Mouse (Mus musculus) small intestine, adult 2 months (tissue): ENCODE results near the gene Tpcn2. TPM values are rescaled to one million over a fixed set of nuclear protein-coding genes. Genes with fewer than 3 reads are reported as not detected.

Source experiments
- H3K27ac ChIP-seq: fragments of 200-500 bp; 2 replicates; pipeline ENCODE4 v1.5.1; 2012; ENCODE audit warnings: low read depth, low read length, control low read depth, inconsistent platforms; ENCODE audit not compliant: insufficient read depth
- H3K27me3 ChIP-seq: fragments of 200-500 bp; 2 replicates; pipeline ENCODE4 v1.6.1; 2012; ENCODE audit warnings: mild to moderate bottlenecking, moderate library complexity, low read length, inconsistent platforms; ENCODE audit not compliant: control insufficient read depth, insufficient read depth
- H3K36me3 ChIP-seq: fragments of 200-500 bp; 2 replicates; pipeline ENCODE4 v1.6.1; 2012; ENCODE audit warnings: mild to moderate bottlenecking, low read length, control low read depth, inconsistent platforms; ENCODE audit not compliant: control insufficient read depth, insufficient read depth
- H3K4me1 ChIP-seq: fragments of 200-500 bp; 2 replicates; pipeline ENCODE4 v1.6.1; 2012; ENCODE audit warnings: low read length, inconsistent platforms, mixed read lengths; ENCODE audit not compliant: control insufficient read depth, insufficient read depth, insufficient read length
- H3K4me3 ChIP-seq: fragments of 200-500 bp; 2 replicates; pipeline ENCODE4 v1.5.1; 2012; ENCODE audit warnings: low read depth, mild to moderate bottlenecking, control low read depth, inconsistent platforms, low read length, moderate library complexity
- CTCF ChIP-seq: fragments of 200-500 bp; IDR thresholded peaks from 2 replicates; pipeline ENCODE4 v1.5.1; 2012; ENCODE audit warnings: low read depth, mild to moderate bottlenecking, control low read depth, inconsistent platforms, low read length, moderate library complexity, mixed read lengths; ENCODE audit not compliant: insufficient replicate concordance, insufficient read length; ENCODE audit errors: extremely low read depth
- POLR2A ChIP-seq: fragments of 200-500 bp; IDR thresholded peaks from 2 replicates; pipeline ENCODE4 v1.6.1; 2012; ENCODE audit warnings: low read depth, mild to moderate bottlenecking, control low read depth, inconsistent platforms, low read length, moderate library complexity
- WGBS: fragments of 180-500 bp; shearing (Covaris S2); methylation state at CpG from one replicate; pipeline ENCODE4 v1.1.7; 2018; 5-methylcytosine and 5-hydroxymethylcytosine counted together
- polyA plus RNA-seq: library from polyadenylated mRNA; depleted of rRNA; stranded (reverse); fragments of >200 nt; gene quantifications from 2 replicates; pipeline ENCODE4 v1.2.3, GENCODE M21; 2012

Gene Tpcn2
- polyA plus RNA-seq, 1 experiment = 8.5 TPM

- Histone ChIP-seq H3K4me1 (0 out of 2 replicates have a peak, but pooled peaks cover 3% of the 10 kb centered on the region), H3K27me3 (no peaks in the 10 kb centered on the region), H3K27ac (no peak overlapping the region), H3K4me3 (no peak overlapping the region), H3K36me3 (peaks cover 32% of the 10 kb centered on the region)
- TF ChIP-seq POLR2A (no peak), CTCF (no peak)
- 85% methylated on average over 2 of the region's 2 CpGs for WGBS
Observed at GRCm38 (mm10) chr7:145266011-145266410, 17.8 kb downstream of the Tpcn2 start.

- Histone ChIP-seq H3K36me3 (peaks cover 30% of the 10 kb centered on the region), H3K4me3 (no peak overlapping the region), H3K27ac (no peak overlapping the region), H3K4me1 (0 out of 2 replicates have a peak, but pooled peaks cover 2% of the 10 kb centered on the region), H3K27me3 (no peaks in the 10 kb centered on the region)
- TF ChIP-seq POLR2A (no peak), CTCF (no peak)
- 71% methylated on average over 9 of the region's 9 CpGs for WGBS
Observed at GRCm38 (mm10) chr7:145264202-145264601, 19.6 kb downstream of the Tpcn2 start.

GRCm38 (mm10) chr7:145256092-145256491 is 27.7 kb downstream of the Tpcn2 start:
- H3K27me3 ChIP-seq = no peaks in the 10 kb centered on the region
- peaks cover 20% of the 10 kb centered on the region for H3K36me3 ChIP-seq
- H3K27ac ChIP-seq = no peak overlapping the region
- no peaks in the 10 kb centered on the region for H3K4me1 ChIP-seq
- TF ChIP-seq POLR2A = no peak
- no peak for TF ChIP-seq CTCF
- WGBS = 100% methylated on average over 1 of the region's 1 CpGs
- H3K4me3 ChIP-seq = no peak overlapping the region

- H3K27ac ChIP-seq = no peak overlapping the region
- no peak for TF ChIP-seq CTCF
- TF ChIP-seq POLR2A = no peak
- H3K27me3 ChIP-seq = no peaks in the 10 kb centered on the region
- no peak overlapping the region for H3K4me3 ChIP-seq
- no peaks in the 10 kb centered on the region for H3K4me1 ChIP-seq
- 71% methylated on average over 3 of the region's 3 CpGs for WGBS
- peaks cover 14% of the 10 kb centered on the region for H3K36me3 ChIP-seq
Observed at GRCm38 (mm10) chr7:145253986-145254630, 29.7 kb downstream of the Tpcn2 start.

- WGBS = 28% methylated on average over 8 of the region's 8 CpGs
- no peaks in the 10 kb centered on the region for H3K27me3 ChIP-seq
- H3K36me3 ChIP-seq = peaks cover 14% of the 10 kb centered on the region
- H3K4me3 ChIP-seq = no peak overlapping the region
- peak; percentile 12; the same call in 1 of the 2 replicates for TF ChIP-seq POLR2A
- TF ChIP-seq CTCF = peak; percentile 73; the same call in 1 of the 2 replicates
- H3K27ac ChIP-seq = no peak overlapping the region
- no peaks in the 10 kb centered on the region for H3K4me1 ChIP-seq
Observed at GRCm38 (mm10) chr7:145252715-145253476, 30.9 kb downstream of the Tpcn2 start.

GRCm38 (mm10) chr7:145250225-145250624 is 33.6 kb downstream of the Tpcn2 start:
- TF ChIP-seq CTCF (no peak), POLR2A (no peak)
- Histone ChIP-seq H3K4me1 (no peaks in the 10 kb centered on the region), H3K36me3 (0 out of 2 replicates have a peak, but pooled peaks cover 3% of the 10 kb centered on the region), H3K27ac (no peak overlapping the region), H3K4me3 (no peak overlapping the region), H3K27me3 (no peaks in the 10 kb centered on the region)
- 59% methylated on average over 9 of the region's 9 CpGs for WGBS

GRCm38 (mm10) chr7:145248911-145249310 is 34.9 kb downstream of the Tpcn2 start:
- Histone ChIP-seq H3K4me3 (no peak overlapping the region), H3K27me3 (no peaks in the 10 kb centered on the region), H3K27ac (no peak overlapping the region), H3K36me3 (no peaks in the 10 kb centered on the region), H3K4me1 (no peaks in the 10 kb centered on the region)
- WGBS = 84% methylated on average over 2 of the region's 2 CpGs
- TF ChIP-seq POLR2A (no peak), CTCF (no peak)
